Mouse (Mus musculus) liver, postnatal 0 days (tissue): ENCODE data around the gene Sh2b1.

ENCODE experiments used
- CTCF ChIP-seq: sonication (generic); IDR thresholded peaks from 2 replicates; pipeline ENCODE4 v1.5.1; 2016; ENCODE audit warnings: antibody characterized with exemption, low read depth
- EP300 ChIP-seq: IDR thresholded peaks from 2 replicates; pipeline ENCODE4 v1.6.1; 2016; ENCODE audit warnings: antibody characterized with exemption, low read depth, mild to moderate bottlenecking

- TF ChIP-seq CTCF (no peak), EP300 (no peak)
Observed at GRCm38 (mm10) chr7:126523316-126523715, 48.1 kb upstream of the Sh2b1 start.
